19 mouse cellular contexts compared by ENCODE assay signal in the genomic region with DNA sequence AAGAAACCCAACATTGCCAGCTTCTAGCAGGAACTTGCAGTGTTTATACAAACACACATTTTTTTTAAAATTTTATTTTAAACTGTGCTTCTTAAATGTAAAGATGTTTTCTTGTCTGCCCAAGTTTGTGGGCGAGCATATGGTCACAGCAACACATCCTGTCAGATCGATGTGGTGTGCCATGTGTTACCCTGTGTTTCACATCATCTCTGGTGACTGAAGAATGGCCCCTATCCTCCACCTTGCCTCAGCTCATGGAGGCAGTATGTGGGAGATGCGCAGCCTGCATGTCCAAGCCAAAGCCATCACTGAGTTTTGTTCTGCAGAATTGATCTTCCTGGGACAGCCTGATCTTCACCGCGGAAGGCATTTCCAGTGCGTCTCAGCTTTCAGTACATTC.
DNase-seq lines count a peak whose midpoint lies in the region; ATAC-seq lines count a peak whose summit lies in the region.
"Had no signal": no experiment of that assay in that cellular context is flagged by ENCODE, and none has a peak within 500 bp of the region (broad histone marks: within the 10 kb centered on the region; RNA-seq: fewer than 3 reads in every experiment).

No protein-coding gene starts in this region.

- no peaks in the 10 kb centered on the region for H3K36me3 ChIP-seq in midbrain, embryonic 10.5 days
- H3K36me3 ChIP-seq in midbrain, embryonic 13.5 days, result no peaks in the 10 kb centered on the region
- H3K36me3 ChIP-seq in midbrain, embryonic 14.5 days (ENCODE audit: control insufficient read depth, insufficient read depth, low read length), result no peaks in the 10 kb centered on the region
- H3K36me3 ChIP-seq: heart, embryonic 10.5 days; limb, embryonic 15.5 days had no signal

- H3K9ac ChIP-seq in midbrain, embryonic 13.5 days (replicated peaks), result no peak overlapping the region; the same call in 1 of the 2 replicates
- H3K9ac ChIP-seq in midbrain, embryonic 14.5 days (replicated peaks; ENCODE audit: low read length), result no peak overlapping the region
- H3K9ac ChIP-seq: limb, embryonic 15.5 days had no signal

- 76% methylated on average over 6 of the region's 6 CpGs for WGBS in midbrain, embryonic 10.5 days
- WGBS in midbrain, embryonic 13.5 days, result 59% methylated on average over 6 of the region's 6 CpGs
- 53% methylated on average over 6 of the region's 6 CpGs for WGBS in midbrain, embryonic 14.5 days

- DNase-seq in frontal cortex, adult 2 months (ENCODE audit: extremely low spot score in 1 of 2, low spot score in 1 of 2), result peak; percentile 17 to 38
- no peak for DNase-seq in frontal cortex, postnatal 10 days (ENCODE audit: low spot score in 2 of 2)
- DNase-seq in midbrain, embryonic 10.5 days (ENCODE audit: low spot score), result no peak
- peak; percentile 65 for DNase-seq in brain, adult 2 months (ENCODE audit: low read depth, low spot score)
- DNase-seq in midbrain, embryonic 14.5 days, result no peak
- DNase-seq in lung, postnatal 4 days, result no peak
- DNase-seq: adrenal gland, postnatal 36 days; cerebellum, adult 9-10 months; gastrocnemius, postnatal 25 days; heart, postnatal 14 days; lung, postnatal 10 days; thymus, adult 18-20 months had no signal

- no peak overlapping the region for H3K4me3 ChIP-seq in midbrain, embryonic 10.5 days
- no peak overlapping the region for H3K4me3 ChIP-seq in midbrain, embryonic 13.5 days (replicated peaks)
- no peak overlapping the region for H3K4me3 ChIP-seq in midbrain, embryonic 14.5 days (replicated peaks; ENCODE audit: low read depth, low read length)
- H3K4me3 ChIP-seq: heart, embryonic 10.5 days; layer of hippocampus, adult 2 months; limb, embryonic 15.5 days had no signal

- no peak overlapping the region; the same call in 1 of the 2 replicates for H3K4me2 ChIP-seq in midbrain, embryonic 13.5 days (replicated peaks)
- peak overlapping the region; percentile 4; the same call in 1 of the 2 replicates for H3K4me2 ChIP-seq in midbrain, embryonic 14.5 days (ENCODE audit: low read length)
- H3K4me2 ChIP-seq: limb, embryonic 15.5 days had no signal

- no peaks in the 10 kb centered on the region for H3K9me3 ChIP-seq in midbrain, embryonic 10.5 days (replicated peaks)
- H3K9me3 ChIP-seq in midbrain, embryonic 13.5 days, result no peaks in the 10 kb centered on the region
- no peaks in the 10 kb centered on the region for H3K9me3 ChIP-seq in midbrain, embryonic 14.5 days (ENCODE audit: control insufficient read depth, low read length)
- H3K9me3 ChIP-seq: heart, embryonic 10.5 days; limb, embryonic 15.5 days had no signal

- H3K27me3 ChIP-seq in midbrain, embryonic 10.5 days (ENCODE audit: low read depth, poor library complexity, severe bottlenecking), result peaks cover 22% of the 10 kb centered on the region
- H3K27me3 ChIP-seq in midbrain, embryonic 13.5 days, result peaks cover 5% of the 10 kb centered on the region; the same call in 1 of the 2 replicates
- H3K27me3 ChIP-seq in midbrain, embryonic 14.5 days (ENCODE audit: control insufficient read depth, insufficient read depth, low read length), result no peaks in the 10 kb centered on the region
- H3K27me3 ChIP-seq: limb, embryonic 15.5 days had no signal

- no peak for ATAC-seq in midbrain, embryonic 13.5 days
- ATAC-seq in midbrain, embryonic 14.5 days (ENCODE audit: low FRiP score, low TSS enrichment), result no peak
- ATAC-seq: hindbrain, embryonic 16.5 days; intestine, postnatal 0 days had no signal

- peaks cover 33% of the 10 kb centered on the region for H3K4me1 ChIP-seq in midbrain, embryonic 10.5 days
- peaks cover 12% of the 10 kb centered on the region for H3K4me1 ChIP-seq in midbrain, embryonic 13.5 days (replicated peaks)
- peaks cover 11% of the 10 kb centered on the region; the same call in 1 of the 2 replicates for H3K4me1 ChIP-seq in midbrain, embryonic 14.5 days (ENCODE audit: control insufficient read depth, insufficient read depth, low read length)

- H3K27ac ChIP-seq in midbrain, embryonic 10.5 days (replicated peaks), result peak overlapping the region; percentile 19; the same call in 1 of the 2 replicates
- H3K27ac ChIP-seq in midbrain, embryonic 13.5 days, result no peak overlapping the region
- no peak overlapping the region for H3K27ac ChIP-seq in midbrain, embryonic 14.5 days (replicated peaks; ENCODE audit: low read depth, low read length)
- H3K27ac ChIP-seq: kidney, postnatal 0 days; layer of hippocampus, adult 2 months; limb, embryonic 15.5 days had no signal

Comparison
In these comparisons a context has a peak if more than half of its experiments do, and no peak if none do; other contexts are left out.
1. DNase-seq: peak in frontal cortex, adult 2 months (2 of 2) and brain, adult 2 months (single experiment); none in frontal cortex, postnatal 10 days (0 of 2), midbrain, embryonic 10.5 days (single experiment), midbrain, embryonic 14.5 days (single experiment) and lung, postnatal 4 days (0 of 2).